Mouse (Mus musculus) kidney, embryonic 16.5 days (tissue): ENCODE data around the gene Lca5l. TPM values are rescaled to one million over a fixed set of nuclear protein-coding genes. Genes with fewer than 3 reads are reported as not detected.
A peak's percentile ranks its signal among the peaks of the same experiment; 100 is the strongest.
"Not testable (repeated sequence)": the region's sequence is repeated elsewhere in the genome, so short reads cannot be mapped to it uniquely, and the experiment has no call there.

Source experiments
- ATAC-seq: fragments of 200-750 bp; cut with Nextera tagmentation; 2 replicates; pipeline ENCODE4 v1.8.0; 2017; ENCODE audit warnings: moderate TSS enrichment; ENCODE audit not compliant: low FRiP score, low TSS enrichment
- H3K27ac ChIP-seq: fragments of 300-500 bp; sonication (generic); 2 replicates; pipeline ENCODE4 v1.5.1; 2014; ENCODE audit warnings: low read length
- H3K27me3 ChIP-seq: fragments of 300-500 bp; sonication (generic); 2 replicates; pipeline ENCODE4 v1.6.1; 2014; ENCODE audit warnings: low read length, control low read depth, mixed read lengths; ENCODE audit not compliant: insufficient read depth
- H3K36me3 ChIP-seq: fragments of 300-500 bp; sonication (generic); 2 replicates; pipeline ENCODE4 v1.6.1; 2014; ENCODE audit warnings: low read length, control low read depth, mixed read lengths; ENCODE audit not compliant: insufficient read depth
- H3K4me1 ChIP-seq: fragments of 300-500 bp; sonication (generic); 2 replicates; pipeline ENCODE4 v1.6.1; 2014; ENCODE audit warnings: low read length, control low read depth, mixed read lengths; ENCODE audit not compliant: insufficient read depth
- H3K4me2 ChIP-seq: fragments of 300-500 bp; sonication (generic); replicated peaks from 2 replicates; pipeline ENCODE4 v1.6.1; 2014; ENCODE audit warnings: low read depth, low read length
- H3K4me3 ChIP-seq: fragments of 300-500 bp; sonication (generic); 2 replicates; pipeline ENCODE4 v1.5.1; 2014; ENCODE audit warnings: mild to moderate bottlenecking, low read length
- H3K9ac ChIP-seq: fragments of 300-500 bp; sonication (generic); replicated peaks from 2 replicates; pipeline ENCODE4 v1.6.1; 2014; ENCODE audit warnings: low read length
- H3K9me3 ChIP-seq: fragments of 300-500 bp; sonication (generic); 2 replicates; pipeline ENCODE4 v1.6.1; 2016; ENCODE audit warnings: low read length, control low read depth
- WGBS: fragments of 180-500 bp; shearing (Covaris S2); extraction: QIAGEN DNeasy Blood & Tissue Kit; methylation state at CpG from one replicate; pipeline ENCODE4 v1.1.7; 2014; 5-methylcytosine and 5-hydroxymethylcytosine counted together
- polyA plus RNA-seq: library from polyadenylated mRNA; unstranded; fragments of >200 nt; fragmentation: Nextera tagmentation; extraction: Ambion mirVana; gene quantifications from 2 replicates; pipeline ENCODE4 v1.2.1, GENCODE M21; 2015

Gene Lca5l
- polyA plus RNA-seq, 1 experiment from 2014 or later = 0.94 TPM

GRCm38 (mm10) chr16:96157171-96157570 is 34.9 kb downstream of the Lca5l start:
- Histone ChIP-seq H3K27ac (no peak overlapping the region), H3K4me3 (no peak overlapping the region), H3K9ac (no peak overlapping the region), H3K9me3 (no peaks in the 10 kb centered on the region), H3K4me2 (no peak overlapping the region), H3K4me1 (peaks cover 19% of the 10 kb centered on the region), H3K36me3 (peaks cover 18% of the 10 kb centered on the region), H3K27me3 (no peaks in the 10 kb centered on the region)
- ATAC-seq = no peak
- WGBS = 92% methylated on average over 11 of the region's 11 CpGs

- H3K36me3 ChIP-seq = peaks cover 18% of the 10 kb centered on the region
- no peak overlapping the region for H3K4me2 ChIP-seq
- no peak overlapping the region for H3K9ac ChIP-seq
- 93% methylated on average over 8 of the region's 8 CpGs for WGBS
- H3K9me3 ChIP-seq = no peaks in the 10 kb centered on the region
- H3K4me1 ChIP-seq = peaks cover 19% of the 10 kb centered on the region
- no peak overlapping the region for H3K4me3 ChIP-seq
- H3K27ac ChIP-seq = no peak overlapping the region
- no peak for ATAC-seq
- no peaks in the 10 kb centered on the region for H3K27me3 ChIP-seq
Measured at GRCm38 (mm10) chr16:96156019-96156418, 36.1 kb downstream of the Lca5l start.

DNA sequence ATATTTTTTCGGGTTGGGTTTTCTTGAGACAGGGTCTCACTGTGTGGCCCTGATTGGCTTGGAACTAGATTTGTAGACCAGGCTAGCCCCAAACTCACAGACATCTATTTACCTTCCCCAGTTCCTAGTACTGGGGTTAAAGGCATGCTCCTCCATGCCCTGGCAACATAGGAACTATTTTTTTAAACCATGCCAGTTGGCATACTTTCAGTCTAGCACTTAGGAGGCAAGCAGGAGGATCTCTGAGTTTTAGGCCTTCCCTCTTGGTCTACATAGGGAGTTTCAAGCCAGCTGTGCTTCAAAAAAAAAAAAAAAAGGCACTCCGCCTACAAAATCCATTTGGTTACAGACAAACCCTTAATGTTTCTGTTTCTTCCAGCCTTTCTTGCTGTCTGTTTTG is 37.6 kb downstream of the Lca5l start:
- no peak overlapping the region for H3K27ac ChIP-seq
- H3K4me1 ChIP-seq = peaks cover 15% of the 10 kb centered on the region
- H3K9me3 ChIP-seq = no peaks in the 10 kb centered on the region
- whole genome bisulfite sequencing = 94% methylated on average over 2 of the region's 2 CpGs
- H3K36me3 ChIP-seq = peaks cover 18% of the 10 kb centered on the region
- H3K4me3 ChIP-seq = no peak overlapping the region
- H3K4me2 ChIP-seq = no peak overlapping the region
- ATAC-seq = no peak
- H3K27me3 ChIP-seq = no peaks in the 10 kb centered on the region
- H3K9ac ChIP-seq = no peak overlapping the region

- H3K9ac ChIP-seq = no peak overlapping the region
- H3K9me3 ChIP-seq = no peaks in the 10 kb centered on the region
- 20% methylated on average over 9 of the region's 9 CpGs for WGBS
- H3K4me1 ChIP-seq = peaks cover 11% of the 10 kb centered on the region
- H3K27ac ChIP-seq = no peak overlapping the region
- peaks cover 15% of the 10 kb centered on the region for H3K36me3 ChIP-seq
- H3K27me3 ChIP-seq = no peaks in the 10 kb centered on the region
- no peak overlapping the region for H3K4me3 ChIP-seq
- peak; percentile 46; the same call in 1 of the 2 replicates for ATAC-seq
- no peak overlapping the region for H3K4me2 ChIP-seq
Measured at GRCm38 (mm10) chr16:96151551-96151950, 40.5 kb downstream of the Lca5l start.

DNA sequence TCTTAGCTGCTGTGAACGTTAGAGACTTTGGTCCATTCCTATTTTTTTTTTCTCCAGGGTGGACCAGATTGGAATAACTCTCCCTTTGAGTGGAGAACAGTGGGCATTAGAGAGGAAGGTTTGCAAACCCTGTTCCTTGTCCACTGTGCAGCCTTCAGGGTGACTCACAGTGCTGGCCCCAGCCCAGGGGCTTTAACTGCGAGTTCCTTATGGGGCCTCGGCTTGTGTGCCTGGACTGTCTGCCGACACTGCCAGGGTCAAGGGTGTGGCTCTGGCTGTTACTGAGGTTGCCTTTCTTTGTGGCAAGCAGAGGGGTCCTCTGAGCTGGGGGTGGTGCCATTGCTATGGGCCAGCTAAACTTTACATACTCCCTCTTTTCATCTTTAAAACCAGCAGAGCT is 41.1 kb downstream of the Lca5l start:
- H3K9me3 ChIP-seq = no peaks in the 10 kb centered on the region

DNA sequence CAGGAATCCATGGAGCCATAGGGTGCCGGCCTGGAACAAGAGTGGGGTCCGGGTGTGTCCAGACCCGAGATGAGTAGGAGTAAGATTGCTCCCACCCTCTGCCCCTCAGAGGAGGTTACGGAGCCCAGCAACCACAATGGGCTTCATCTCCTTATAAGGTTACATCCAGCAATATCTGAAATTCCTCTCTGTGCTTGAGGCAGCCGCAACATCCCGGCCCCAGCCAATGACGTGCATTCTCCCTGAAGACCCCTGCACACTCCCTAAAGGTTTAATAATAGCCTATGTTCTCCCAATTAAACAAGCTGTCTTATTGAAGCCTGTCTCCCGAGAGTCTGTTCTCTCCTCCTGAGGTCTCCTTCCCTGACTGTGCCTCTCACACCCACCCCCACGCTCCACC is 42.8 kb downstream of the Lca5l start:
- no peak overlapping the region for H3K27ac ChIP-seq

More for the DNA sequence above, 41.1 kb downstream of the Lca5l start:
- no peak overlapping the region for H3K27ac ChIP-seq
- no peak overlapping the region for H3K9ac ChIP-seq
- H3K4me1 ChIP-seq = peaks cover 14% of the 10 kb centered on the region
- no peak for ATAC-seq
- H3K36me3 ChIP-seq = peaks cover 12% of the 10 kb centered on the region
- no peaks in the 10 kb centered on the region for H3K27me3 ChIP-seq
- WGBS = 59% methylated on average over 4 of the region's 4 CpGs
- no peak overlapping the region for H3K4me2 ChIP-seq
- no peak overlapping the region for H3K4me3 ChIP-seq

DNA sequence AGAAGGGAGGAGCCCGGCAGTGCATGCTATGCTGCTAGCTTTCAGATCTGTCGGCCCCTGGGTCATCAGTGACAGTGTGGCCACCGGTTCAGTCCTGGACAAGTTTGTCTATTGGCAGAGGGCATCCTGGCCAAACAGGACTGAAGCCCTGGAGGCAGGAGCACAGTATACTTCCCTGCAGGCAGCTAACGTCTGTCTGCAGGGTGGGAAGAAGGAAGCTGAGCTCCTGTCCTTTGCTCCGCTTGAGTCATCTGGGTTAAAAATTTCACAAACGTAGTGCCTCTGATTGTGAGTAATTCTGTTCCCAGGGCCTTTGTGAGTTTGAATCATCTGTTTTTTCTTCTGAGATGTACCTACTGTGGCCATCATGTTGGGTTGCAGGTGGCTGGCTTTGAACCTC is 43.2 kb downstream of the Lca5l start:
- Histone ChIP-seq H3K4me2 (no peak overlapping the region), H3K27me3 (no peaks in the 10 kb centered on the region), H3K9ac (no peak overlapping the region), H3K4me1 (peaks cover 18% of the 10 kb centered on the region), H3K4me3 (no peak overlapping the region), H3K9me3 (no peaks in the 10 kb centered on the region), H3K27ac (no peak overlapping the region), H3K36me3 (peaks cover 7% of the 10 kb centered on the region; the same call in 1 of the 2 replicates)
- WGBS = 56% methylated on average over 6 of the region's 6 CpGs
- ATAC-seq = no peak

More for the DNA sequence above, 42.8 kb downstream of the Lca5l start:
- H3K36me3 ChIP-seq = peaks cover 10% of the 10 kb centered on the region
- H3K27me3 ChIP-seq = no peaks in the 10 kb centered on the region
- WGBS = 53% methylated on average over 9 of the region's 9 CpGs
- peaks cover 18% of the 10 kb centered on the region for H3K4me1 ChIP-seq
- H3K4me2 ChIP-seq = no peak overlapping the region
- no peaks in the 10 kb centered on the region for H3K9me3 ChIP-seq
- 0 out of 2 replicates have a peak overlapping the region, but pooled peaks have one; percentile 2 for H3K9ac ChIP-seq
- no peak overlapping the region for H3K4me3 ChIP-seq
- ATAC-seq = no peak

GRCm38 (mm10) chr16:96145814-96146213 is 46.3 kb downstream of the Lca5l start:
- H3K36me3 ChIP-seq = no peaks in the 10 kb centered on the region
- peaks cover 18% of the 10 kb centered on the region for H3K4me1 ChIP-seq
- no peak for ATAC-seq
- H3K9me3 ChIP-seq = no peaks in the 10 kb centered on the region
- peak overlapping the region; percentile 86 for H3K4me3 ChIP-seq
- WGBS = 2% methylated on average over 5 of the region's 5 CpGs
- H3K9ac ChIP-seq = peak overlapping the region; percentile 80
- peak overlapping the region; percentile 67; the same call in 1 of the 2 replicates for H3K27ac ChIP-seq
- peak overlapping the region; percentile 75 for H3K4me2 ChIP-seq
- H3K27me3 ChIP-seq = no peaks in the 10 kb centered on the region

GRCm38 (mm10) chr16:96145110-96145800 is 46.8 kb downstream of the Lca5l start, which contains the start of gene Wrb:
Gene Wrb, plus strand, starts transcription at chr16:96145407.
- under 1% methylated on average over 68 of the region's 68 CpGs for WGBS
- Histone ChIP-seq H3K27ac (peak within 1 kb of the TSS; percentile 67; the same call in 1 of the 2 replicates), H3K4me1 (peaks cover 18% of the 10 kb centered on the region), H3K4me3 (peak within 1 kb of the TSS; percentile 86), H3K27me3 (no peaks in the 10 kb centered on the region), H3K36me3 (no peaks in the 10 kb centered on the region), H3K9ac (peak within 1 kb of the TSS; percentile 80), H3K4me2 (peak within 1 kb of the TSS; percentile 75), H3K9me3 (no peaks in the 10 kb centered on the region)
- ATAC-seq = peak; percentile 95

DNA sequence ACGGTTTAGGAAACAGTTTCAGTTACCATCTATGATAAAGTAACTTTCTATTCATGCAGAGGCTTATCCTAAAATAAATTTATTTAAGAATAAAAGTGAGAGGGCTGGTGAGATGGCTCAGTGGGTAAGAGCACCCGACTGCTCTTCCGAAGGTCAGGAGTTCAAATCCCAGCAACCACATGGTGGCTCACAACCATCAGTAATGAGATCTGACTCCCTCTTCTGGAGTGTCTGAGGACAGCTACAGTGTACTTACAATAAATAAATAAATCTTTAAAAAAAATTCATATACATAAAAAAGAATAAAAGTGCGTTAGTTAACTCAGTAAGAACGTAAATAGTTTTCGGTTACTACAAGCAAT is 47.3 kb downstream of the Lca5l start:
- 22% methylated on average over 6 of the region's 6 CpGs for WGBS
- H3K36me3 ChIP-seq, H3K27ac ChIP-seq, H3K9me3 ChIP-seq, H3K9ac ChIP-seq, H3K27me3 ChIP-seq: not testable (repeated sequence)
- ATAC-seq = peak; percentile 12
- peaks cover 18% of the 10 kb centered on the region for H3K4me1 ChIP-seq
- peak overlapping the region; percentile 86 for H3K4me3 ChIP-seq
- peak overlapping the region; percentile 19; the same call in 1 of the 2 replicates for H3K4me2 ChIP-seq
